Mouse (Mus musculus) heart, postnatal 0 days (tissue): ENCODE measurements around the gene Lsp1.

Experiments used
- CTCF ChIP-seq: IDR thresholded peaks from 2 replicates; pipeline ENCODE4 v1.5.1; 2016; ENCODE audit warnings: antibody characterized with exemption, control low read depth, low read depth
- EP300 ChIP-seq: IDR thresholded peaks from 2 replicates; pipeline ENCODE4 v1.6.1; 2016; ENCODE audit warnings: antibody characterized with exemption, low read depth

DNA sequence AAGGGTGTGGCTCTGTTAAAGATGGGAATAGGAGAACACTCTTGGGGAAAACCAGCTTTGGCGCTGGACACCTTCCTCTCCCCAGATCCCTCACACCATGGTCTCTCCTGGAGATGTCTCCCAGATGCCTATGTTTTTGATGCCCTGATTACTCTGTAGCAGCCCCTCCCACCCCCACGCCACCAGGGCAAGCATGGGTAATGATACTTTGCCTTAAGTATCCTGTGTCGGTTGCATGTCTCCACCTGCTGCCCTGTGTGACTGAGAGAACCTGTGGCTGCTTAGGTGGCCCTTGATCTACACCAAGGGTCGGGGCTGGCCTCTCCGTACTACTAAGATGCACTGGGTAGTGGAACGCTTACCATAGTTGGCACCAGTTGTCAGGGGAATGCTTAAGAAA, 17.4 kb downstream of the Lsp1 start:
- TF ChIP-seq CTCF (no peak), EP300 (no peak)
